Mouse (Mus musculus) stomach, postnatal 0 days (tissue): ENCODE measurements around the gene 2210011C24Rik. TPM values are rescaled to one million over a fixed set of nuclear protein-coding genes. Genes with fewer than 3 reads are reported as not detected.
A peak's percentile ranks its signal among the peaks of the same experiment; 100 is the strongest.

ENCODE experiments used
- ATAC-seq: fragments of 200-750 bp; cut with Nextera tagmentation; 2 replicates; pipeline ENCODE4 v1.8.0; 2017; ENCODE audit not compliant: low FRiP score, low TSS enrichment
- DNase-seq: peaks from one replicate; pipeline ENCODE4 v3.0.0-alpha.2; 2016; ENCODE audit warnings: low spot score
- H3K27ac ChIP-seq: fragments of 300-500 bp; sonication (generic); replicated peaks from 2 replicates; pipeline ENCODE4 v1.5.1; 2014; ENCODE audit warnings: mild to moderate bottlenecking, control low read depth
- H3K27me3 ChIP-seq: fragments of 300-500 bp; sonication (generic); 2 replicates; pipeline ENCODE4 v1.6.1; 2014; ENCODE audit warnings: low read length; ENCODE audit not compliant: control insufficient read depth, insufficient read depth
- H3K36me3 ChIP-seq: fragments of 300-500 bp; sonication (generic); 2 replicates; pipeline ENCODE4 v1.6.1; 2014; ENCODE audit warnings: low read length, mixed read lengths; ENCODE audit not compliant: control insufficient read depth, insufficient read depth
- H3K4me1 ChIP-seq: fragments of 300-500 bp; sonication (generic); replicated peaks from 2 replicates; pipeline ENCODE4 v1.6.1; 2014; ENCODE audit warnings: antibody characterized with exemption; ENCODE audit not compliant: control insufficient read depth, insufficient read depth
- H3K4me2 ChIP-seq: fragments of 300-500 bp; sonication (generic); replicated peaks from 2 replicates; pipeline ENCODE4 v1.6.1; 2014; ENCODE audit warnings: low read depth, mild to moderate bottlenecking, control low read depth, moderate library complexity
- H3K4me3 ChIP-seq: fragments of 300-500 bp; sonication (generic); 2 replicates; pipeline ENCODE4 v1.5.1; 2014; ENCODE audit warnings: low read depth, low read length, control low read depth
- H3K9ac ChIP-seq: fragments of 300-500 bp; sonication (generic); 2 replicates; pipeline ENCODE4 v1.6.1; 2014; ENCODE audit warnings: mild to moderate bottlenecking, low read length, control low read depth, mixed read lengths
- H3K9me3 ChIP-seq: fragments of 300-500 bp; sonication (generic); 2 replicates; pipeline ENCODE4 v1.6.1; 2016; ENCODE audit warnings: low read length; ENCODE audit not compliant: control insufficient read depth
- CTCF ChIP-seq: IDR thresholded peaks from 2 replicates; pipeline ENCODE4 v1.5.1; 2016; ENCODE audit warnings: antibody characterized with exemption, low read depth, mild to moderate bottlenecking, moderate library complexity
- EP300 ChIP-seq: optimal IDR thresholded peaks from 2 replicates; pipeline ENCODE3; 2016; ENCODE audit warnings: antibody characterized with exemption
- WGBS: fragments of 180-500 bp; shearing (Covaris S2); extraction: QIAGEN DNeasy Blood & Tissue Kit; methylation state at CpG from one replicate; pipeline ENCODE4 v1.1.7; 2014; 5-methylcytosine and 5-hydroxymethylcytosine counted together
- polyA plus RNA-seq: library from polyadenylated mRNA; unstranded; fragments of >200 nt; fragmentation: Nextera tagmentation; extraction: Ambion mirVana; gene quantifications from 2 replicates; pipeline ENCODE4 v1.2.1, GENCODE M21; 2015

The 2210011C24Rik gene
- polyA plus RNA-seq, 1 experiment from 2014 or later: 5.8 TPM

DNA sequence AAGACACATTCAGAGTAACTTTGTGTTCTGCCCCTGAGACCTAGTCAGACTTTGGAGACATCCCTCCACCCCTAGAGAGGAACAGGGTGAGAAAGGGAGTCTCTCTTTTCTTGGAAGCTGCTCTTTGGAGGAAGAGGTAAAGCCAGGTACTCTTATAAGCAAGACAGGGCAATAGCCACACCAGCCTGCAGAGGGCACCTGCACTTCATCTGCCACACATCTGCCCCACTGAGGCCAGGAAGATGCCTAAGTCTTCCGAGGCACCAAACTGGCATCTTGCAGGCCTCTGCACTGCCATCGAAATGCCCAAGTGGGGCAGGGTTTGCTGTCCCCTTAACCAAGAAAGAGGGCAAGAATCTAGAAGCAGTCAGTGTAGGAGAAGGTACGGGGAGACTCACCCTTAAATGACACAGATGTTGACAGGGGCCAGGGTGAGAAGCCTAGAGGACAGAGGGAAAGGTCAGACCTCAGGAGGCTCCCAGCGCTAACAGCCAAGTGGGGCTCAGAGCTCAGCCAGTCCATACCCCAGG is 35.8 kb downstream of the 2210011C24Rik start:
- Histone ChIP-seq H3K9ac (no peak overlapping the region), H3K36me3 (peaks cover 4% of the 10 kb centered on the region; the same call in 1 of the 2 replicates), H3K27ac (no peak overlapping the region), H3K4me1 (peaks cover 3% of the 10 kb centered on the region; the same call in 1 of the 2 replicates), H3K4me2 (no peak overlapping the region), H3K9me3 (no peaks in the 10 kb centered on the region), H3K4me3 (no peak overlapping the region), H3K27me3 (no peaks in the 10 kb centered on the region)
- peak; percentile 36 for DNase-seq
- WGBS: 84% methylated on average over 4 of the region's 4 CpGs
- no peak for ATAC-seq
- TF ChIP-seq CTCF (peak; percentile 67), EP300 (no peak)

DNA sequence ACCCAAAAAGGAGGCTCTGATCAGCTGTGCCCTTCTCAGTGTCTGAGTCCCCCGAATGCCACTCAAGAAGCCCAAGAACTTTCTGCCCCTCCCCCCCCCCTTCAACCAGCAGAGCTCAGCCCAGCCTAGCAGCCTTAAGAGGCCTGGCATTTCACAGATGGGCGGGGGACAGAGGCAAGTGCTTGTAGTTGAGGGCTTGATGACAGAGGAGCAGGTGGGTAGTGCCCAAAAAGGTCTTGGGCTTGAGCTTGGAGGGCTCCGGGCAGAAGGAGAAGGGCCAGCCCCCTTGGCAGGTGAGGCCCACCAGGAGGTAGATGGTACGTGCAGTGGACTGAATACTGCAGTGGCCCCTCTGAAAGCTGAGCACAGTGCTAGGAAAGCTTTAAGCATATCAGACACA is 37.5 kb downstream of the 2210011C24Rik start:
- Histone ChIP-seq H3K36me3 (no peaks in the 10 kb centered on the region), H3K4me2 (no peak overlapping the region), H3K27me3 (no peaks in the 10 kb centered on the region), H3K4me3 (no peak overlapping the region), H3K27ac (no peak overlapping the region), H3K9me3 (no peaks in the 10 kb centered on the region), H3K4me1 (peaks cover 3% of the 10 kb centered on the region; the same call in 1 of the 2 replicates), H3K9ac (no peak overlapping the region)
- 74% methylated on average over 4 of the region's 4 CpGs for WGBS
- TF ChIP-seq CTCF: no peak
- TF ChIP-seq EP300: no peak
- DNase-seq (no peak), ATAC-seq (no peak)

DNA sequence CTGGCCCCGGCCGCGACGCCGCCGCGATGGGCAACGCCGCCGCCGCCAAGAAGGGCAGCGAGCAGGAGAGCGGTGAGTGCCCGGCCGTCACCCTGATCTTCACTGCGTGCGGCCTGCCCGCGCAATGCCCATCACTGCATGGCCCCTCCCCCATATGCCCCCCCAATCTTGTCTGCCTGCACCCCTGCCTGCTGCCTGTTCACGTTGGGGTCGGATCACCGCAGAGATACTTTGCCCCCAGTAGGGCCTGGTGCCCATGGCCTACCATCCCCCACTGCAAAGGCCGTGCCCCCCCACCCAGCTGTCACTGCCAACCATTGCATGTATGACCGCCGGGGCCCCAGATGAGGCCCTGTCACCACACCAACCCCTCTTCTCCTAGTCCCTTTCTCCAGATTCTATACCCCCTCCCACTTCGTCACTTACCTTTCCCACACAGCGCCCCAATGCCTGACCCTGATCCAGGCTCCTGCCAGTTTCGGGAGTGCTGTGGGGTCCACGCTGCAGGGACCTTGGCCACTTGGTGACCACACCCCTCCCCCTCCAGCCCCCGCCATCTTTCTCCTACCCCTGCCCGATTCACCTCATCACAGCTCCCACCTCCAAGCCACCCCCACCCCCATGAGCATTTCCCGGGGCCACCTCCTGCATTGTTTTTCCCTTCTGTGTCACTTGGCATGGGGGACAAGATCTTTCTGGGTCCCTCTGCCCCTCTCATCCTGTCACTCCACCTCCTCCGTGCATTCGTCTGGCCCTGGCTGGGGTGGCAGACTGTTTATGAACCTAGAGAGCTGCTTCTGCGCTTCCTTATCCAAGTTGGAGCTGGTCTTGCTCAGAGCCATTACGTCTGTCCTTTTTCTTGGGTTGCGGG is 38.6 kb downstream of the 2210011C24Rik start:
- Histone ChIP-seq H3K9ac (peak overlapping the region; percentile 89), H3K4me2 (peak overlapping the region; percentile 99), H3K9me3 (no peaks in the 10 kb centered on the region), H3K27ac (peak overlapping the region; percentile 78), H3K36me3 (no peaks in the 10 kb centered on the region; the same call in 1 of the 2 replicates), H3K4me1 (peaks cover 3% of the 10 kb centered on the region; the same call in 1 of the 2 replicates), H3K27me3 (no peaks in the 10 kb centered on the region), H3K4me3 (peak overlapping the region; percentile 91)
- no peak for TF ChIP-seq CTCF
- no peak for TF ChIP-seq EP300
- DNase-seq (no peak), ATAC-seq (no peak)
- 3% methylated on average over 37 of the region's 37 CpGs for WGBS

DNA sequence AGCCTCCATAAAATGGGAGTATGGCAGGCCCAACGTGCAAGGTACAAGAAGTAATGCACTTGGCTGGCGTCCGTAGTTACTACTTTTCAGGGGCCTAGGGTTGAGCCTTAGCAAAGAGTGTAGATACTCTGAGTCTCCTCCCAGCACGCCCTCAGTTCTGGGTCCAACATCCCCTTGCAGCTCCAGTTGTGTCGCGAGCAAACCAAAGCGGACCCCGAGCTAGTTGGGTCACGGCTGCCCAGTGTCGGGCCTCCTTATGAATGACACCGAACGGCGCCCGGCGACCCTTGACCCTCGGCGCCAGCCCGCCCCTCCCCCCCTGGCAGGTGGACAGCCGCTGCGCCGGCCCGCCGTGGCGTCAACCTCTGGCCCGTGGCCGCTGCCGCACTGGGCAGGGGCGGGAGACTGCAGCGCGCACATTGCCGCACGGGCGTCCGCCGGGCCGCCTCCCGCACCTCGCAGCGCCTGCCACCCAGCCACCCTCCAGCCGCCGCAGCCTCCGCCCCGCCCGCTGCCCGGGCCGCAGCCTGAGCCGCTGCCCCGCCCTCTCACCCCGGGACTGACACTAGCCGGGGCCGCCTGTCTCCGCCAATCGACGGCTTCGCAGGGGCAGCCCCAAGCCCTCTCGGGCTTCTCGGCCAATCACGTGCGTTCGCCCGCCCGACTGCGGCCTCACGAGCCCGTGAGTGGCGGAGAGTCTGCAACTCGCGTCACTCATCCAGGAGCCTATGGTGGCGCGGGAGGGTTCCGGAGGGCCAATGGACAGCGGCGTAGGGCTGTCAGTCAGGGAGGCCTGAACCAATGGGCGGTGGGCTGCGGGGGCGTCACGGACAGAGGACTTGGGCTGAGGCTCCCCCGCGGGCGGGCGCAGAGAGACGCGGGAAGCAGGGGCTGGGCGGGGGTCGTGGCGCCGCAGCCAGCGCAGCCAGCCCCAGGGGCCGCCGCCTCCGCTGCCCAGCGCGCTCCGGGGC is 39.5 kb downstream of the 2210011C24Rik start, which contains the start of gene Prkaca:
Prkaca (plus strand) TSS at position 844 of the 971 bp plus-strand sequence.
- WGBS: under 1% methylated on average over 64 of the region's 94 CpGs
- DNase-seq (peak; percentile 98), ATAC-seq (peak; percentile 99)
- H3K9ac ChIP-seq: peak within 1 kb of the TSS; percentile 89
- peak within 1 kb of the TSS; percentile 91 for H3K4me3 ChIP-seq
- peaks cover 3% of the 10 kb centered on the region; the same call in 1 of the 2 replicates for H3K4me1 ChIP-seq
- no peaks in the 10 kb centered on the region; the same call in none of the 2 replicates for H3K36me3 ChIP-seq
- H3K4me2 ChIP-seq: peak within 1 kb of the TSS; percentile 99
- peak; percentile 22 for TF ChIP-seq EP300
- TF ChIP-seq CTCF: no peak
- H3K27ac ChIP-seq: peak within 1 kb of the TSS; percentile 78
- no peaks in the 10 kb centered on the region for H3K9me3 ChIP-seq
- no peaks in the 10 kb centered on the region for H3K27me3 ChIP-seq

DNA sequence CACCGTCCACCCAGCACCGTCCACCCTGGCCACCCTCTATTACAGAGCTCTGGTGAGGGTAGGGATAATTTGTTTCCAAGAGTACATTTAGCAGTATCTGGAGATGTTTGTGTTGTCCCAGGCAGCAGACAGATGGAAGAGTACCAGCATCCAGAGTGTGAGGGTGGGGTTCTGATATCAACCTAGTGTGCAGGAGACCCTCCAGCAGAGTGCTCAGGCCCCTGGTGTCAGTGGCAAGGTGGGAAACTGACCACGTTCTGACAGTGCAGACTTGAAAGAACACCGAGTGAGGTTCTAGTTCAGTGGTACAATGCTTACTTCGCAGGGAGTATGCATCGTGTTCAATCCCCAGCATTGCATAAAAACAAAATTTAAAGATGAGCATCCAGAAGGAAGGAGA is 40.3 kb downstream of the 2210011C24Rik start:
- no peak for DNase-seq

More for the DNA sequence above, 40.3 kb downstream of the 2210011C24Rik start:
- Histone ChIP-seq H3K27me3 (no peaks in the 10 kb centered on the region), H3K4me2 (peak overlapping the region; percentile 83), H3K4me3 (peak overlapping the region; percentile 91), H3K9me3 (no peaks in the 10 kb centered on the region), H3K36me3 (no peaks in the 10 kb centered on the region; the same call in none of the 2 replicates), H3K4me1 (0 out of 2 replicates have a peak, but pooled peaks cover 3% of the 10 kb centered on the region), H3K27ac (no peak overlapping the region), H3K9ac (no peak overlapping the region)
- ATAC-seq: no peak
- TF ChIP-seq EP300: no peak
- TF ChIP-seq CTCF: no peak
- 79% methylated on average over 6 of the region's 6 CpGs for WGBS
